Mouse (Mus musculus) effector memory CD4-positive, alpha-beta T cell, adult 7 months (primary cell): Measurements from ENCODE around the gene Fam222b. TPM values are rescaled to one million over a fixed set of nuclear protein-coding genes. Genes with fewer than 3 reads are reported as not detected.

ENCODE experiments used
- polyA plus RNA-seq: library from polyadenylated mRNA; unstranded; fragments of 100-300 nt; shearing (Covaris generic); gene quantifications from one replicate; pipeline ENCODE4 v1.2.1, GENCODE M21; 2017

The Fam222b gene
- polyA plus RNA-seq, result 16.0 TPM

GRCm38 (mm10) chr11:78094504-78095143, at the start of gene Fam222b:
TSS of gene Fam222b (plus strand) at chr11:78094660.

GRCm38 (mm10) chr11:78079961-78080921, 14.2 kb upstream of the Fam222b start, which contains the start of gene Eral1:
TSS of gene Eral1 (minus strand) at chr11:78080383.

DNA sequence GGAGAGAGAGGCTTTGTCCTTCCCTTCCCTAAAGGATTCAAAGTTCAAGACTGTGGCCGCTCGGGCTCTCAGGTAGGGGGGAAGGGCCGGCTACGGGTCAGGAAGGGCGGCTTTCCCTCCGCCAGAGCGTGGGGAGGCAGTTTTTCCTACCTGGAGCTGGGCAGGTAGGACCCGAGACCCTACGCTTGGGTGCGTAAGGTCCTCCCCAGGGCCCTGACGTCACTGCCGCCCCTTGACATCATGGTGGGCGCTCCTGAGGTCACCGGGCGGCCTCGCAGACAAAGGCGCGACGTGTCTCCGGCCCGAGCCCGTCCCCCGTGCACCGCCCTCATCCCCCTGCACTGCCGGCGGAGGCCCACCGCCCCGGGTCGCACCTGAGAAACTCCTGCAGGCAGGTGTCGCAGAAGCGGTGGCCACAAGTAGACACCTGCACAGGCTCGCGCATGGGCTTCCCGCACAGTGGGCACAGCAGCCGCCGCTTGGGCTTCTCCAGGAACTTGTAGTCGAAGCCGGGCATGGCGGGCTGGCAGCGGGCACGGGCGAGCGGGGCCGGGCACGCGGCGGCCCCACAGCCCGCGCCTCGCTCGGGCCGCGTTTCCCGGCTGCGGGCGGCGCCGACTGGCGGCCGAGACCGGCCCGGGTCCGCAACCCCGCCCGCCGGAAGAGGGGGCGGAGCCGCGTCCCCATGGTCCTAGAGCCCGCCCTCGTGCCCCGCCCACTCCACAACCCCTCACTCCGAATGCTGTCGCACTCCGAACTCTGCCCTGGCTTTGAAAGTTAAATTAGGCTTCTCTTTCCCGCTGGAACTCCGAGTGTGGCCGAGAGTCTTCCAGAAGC, 70.7 kb downstream of the Fam222b start, which contains the start of gene Traf4:
TSS of gene Traf4 (minus strand) at position 666 of the 837 bp plus-strand sequence.

DNA sequence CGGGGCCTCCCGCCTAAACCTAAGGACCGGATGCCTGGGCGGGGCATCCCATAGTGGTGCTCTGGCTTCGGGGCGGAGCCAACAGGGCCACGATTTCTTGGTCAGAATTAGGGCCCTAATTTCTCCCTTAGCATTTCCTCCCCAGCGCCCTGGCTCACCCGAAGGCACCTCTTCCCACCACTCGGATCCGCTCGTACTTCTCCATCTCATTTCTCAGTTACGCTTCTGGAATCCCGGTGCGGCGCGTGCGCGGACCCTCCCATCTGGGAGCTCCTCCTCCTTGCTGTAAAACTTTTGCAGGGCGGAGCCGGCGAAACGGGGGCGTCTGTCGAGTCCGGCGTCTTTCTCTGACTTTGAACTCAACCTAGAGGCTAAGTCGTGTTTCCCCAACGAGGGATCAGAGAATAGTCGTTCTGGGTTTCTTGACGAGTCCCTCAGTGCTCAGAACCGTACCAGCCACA, 82.0 kb downstream of the Fam222b start, which contains the start of the genes Nek8 and Tlcd1:
TSS of gene Nek8 (minus strand) at position 274 of the 461 bp plus-strand sequence.
TSS of gene Tlcd1 (plus strand) at position 310 of the 461 bp plus-strand sequence.

DNA sequence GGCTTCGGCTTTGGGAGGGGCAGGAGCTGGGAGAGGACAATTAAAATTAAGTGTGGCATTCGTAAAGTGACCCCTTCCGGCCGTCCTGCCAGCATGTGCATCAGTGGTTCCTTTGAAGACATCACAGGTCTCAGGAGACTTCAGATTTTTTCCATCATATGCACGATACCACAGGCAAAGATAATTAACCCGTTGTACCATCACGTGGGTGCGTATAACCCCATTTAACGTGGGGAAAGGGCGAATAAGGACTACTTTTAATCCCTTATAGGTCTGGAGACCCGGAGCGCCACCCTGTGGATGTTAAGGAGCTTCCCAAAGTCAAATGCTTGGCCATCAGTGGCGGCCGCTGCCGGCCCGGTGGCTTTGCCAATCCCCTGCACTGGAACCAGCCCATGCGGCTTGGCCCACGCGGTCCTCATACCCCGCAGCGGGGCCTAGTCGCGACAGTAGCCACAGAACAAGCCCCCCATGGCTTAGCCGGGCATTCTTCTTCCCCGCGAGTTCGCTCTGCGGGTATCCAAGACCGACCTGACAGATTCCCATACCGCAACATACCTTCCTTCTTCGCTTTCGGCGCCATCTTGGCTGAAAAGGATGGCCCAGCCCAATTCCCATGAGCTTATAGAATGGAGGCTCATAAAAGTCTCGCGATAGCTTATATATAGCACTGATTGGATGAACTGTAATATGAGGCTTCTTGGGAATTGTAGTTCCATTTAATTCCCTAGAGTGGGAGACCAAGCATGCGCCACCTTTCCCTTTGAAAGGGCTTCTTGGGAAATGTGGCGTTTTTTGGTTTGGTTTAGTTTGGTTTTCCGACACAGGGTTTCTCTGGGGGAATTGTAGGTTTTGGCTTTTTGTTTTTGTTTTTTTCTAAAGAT, 88.7 kb downstream of the Fam222b start, which contains the start of gene Rpl23a:
TSS of gene Rpl23a (minus strand) at position 624 of the 884 bp plus-strand sequence.

DNA sequence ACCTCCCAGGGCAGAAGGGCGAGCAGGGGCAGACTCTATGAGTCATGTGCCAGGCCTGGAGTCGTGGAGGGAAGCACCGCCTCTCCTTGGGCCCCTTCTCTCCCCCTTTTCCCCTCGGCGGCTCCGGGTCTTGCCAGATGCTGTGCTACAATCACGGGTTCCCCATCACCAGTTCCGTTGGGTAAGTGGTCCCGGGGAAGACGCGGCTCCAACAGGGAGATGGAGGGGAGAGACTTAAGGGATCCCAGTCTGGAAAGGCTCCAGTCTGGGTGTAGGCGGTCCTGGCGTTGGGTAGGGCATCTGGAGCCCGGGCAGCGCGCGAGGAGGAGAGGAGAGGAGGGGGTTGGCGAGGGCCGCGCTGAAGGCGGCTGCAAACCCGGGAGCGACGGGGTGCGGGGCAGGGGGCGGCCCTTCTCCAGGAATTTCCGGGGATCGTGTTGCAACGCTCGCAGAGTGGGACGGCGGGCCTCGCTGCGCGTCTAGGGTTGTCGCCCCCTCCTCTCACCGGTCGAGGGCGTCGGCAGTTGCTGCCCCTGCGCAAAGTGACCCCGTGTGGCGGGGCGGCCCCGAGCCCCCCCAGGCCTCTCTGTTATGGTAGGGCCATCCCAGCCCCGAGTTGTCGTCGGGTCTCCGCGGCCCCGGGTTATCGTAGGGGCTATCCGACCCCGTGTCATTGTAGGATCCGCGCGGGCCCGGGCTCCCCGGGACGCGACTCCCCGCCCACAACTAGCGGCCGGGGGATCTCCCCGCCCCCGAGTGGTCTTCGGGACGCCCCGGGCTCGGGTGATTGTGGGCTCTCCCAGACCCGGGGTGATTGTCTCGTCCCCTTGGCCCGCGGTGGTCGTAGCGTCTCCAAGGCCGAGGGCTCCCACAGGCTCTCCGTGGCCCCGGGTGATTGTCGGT, 94.1 kb downstream of the Fam222b start, which contains the start of gene Rab34:
TSS of gene Rab34 (plus strand) at position 100 of the 903 bp plus-strand sequence.

GRCm38 (mm10) chr11:78193113-78193512, 98.7 kb downstream of the Fam222b start, which contains the start of gene Proca1:
TSS of gene Proca1 (plus strand) at chr11:78193392.

Other genes starting within 250 kb of the Fam222b start
- gene Pipox, start 200.6 kb upstream of the Fam222b start, polyA plus RNA-seq, result 0.62 TPM
- 0.34 TPM for gene Sez6, start 163.9 kb upstream of the Fam222b start, polyA plus RNA-seq
- gene Phf12, start 111.9 kb upstream of the Fam222b start, polyA plus RNA-seq, result 31.7 TPM
- gene Dhrs13, start 62.4 kb upstream of the Fam222b start, polyA plus RNA-seq, result 3.2 TPM
- 21.3 TPM for gene Flot2, start 56.7 kb upstream of the Fam222b start, polyA plus RNA-seq
- gene Eral1, start 14.3 kb upstream of the Fam222b start, polyA plus RNA-seq, result 32.3 TPM
- 113 TPM for gene Traf4, start 70.9 kb downstream of the Fam222b start, polyA plus RNA-seq
- gene Nek8, start 82.0 kb downstream of the Fam222b start, polyA plus RNA-seq, result 17.3 TPM
- gene Tlcd1, start 82.1 kb downstream of the Fam222b start, polyA plus RNA-seq, result 8.1 TPM
- 1,583 TPM for gene Rpl23a, start 88.9 kb downstream of the Fam222b start, polyA plus RNA-seq
- gene Rab34, start 93.8 kb downstream of the Fam222b start, polyA plus RNA-seq, result not detected
- gene Proca1, start 98.7 kb downstream of the Fam222b start, polyA plus RNA-seq, result 0.28 TPM
- gene Sdf2, start 151.1 kb downstream of the Fam222b start, polyA plus RNA-seq, result 114 TPM
- gene Supt6, start 151.3 kb downstream of the Fam222b start, polyA plus RNA-seq, result 35.0 TPM
- gene 2610507B11Rik, start 167.1 kb downstream of the Fam222b start, polyA plus RNA-seq, result 57.3 TPM
- 0.52 TPM for gene BC030499, start 196.2 kb downstream of the Fam222b start, polyA plus RNA-seq
- 0.88 TPM for gene Spag5, start 206.9 kb downstream of the Fam222b start, polyA plus RNA-seq
- gene Aldoc, start 228.3 kb downstream of the Fam222b start, polyA plus RNA-seq, result 6.8 TPM
- 69.6 TPM for gene Pigs, start 233.8 kb downstream of the Fam222b start, polyA plus RNA-seq
- gene Unc119, start 248.8 kb downstream of the Fam222b start, polyA plus RNA-seq, result 29.6 TPM